In the genomic region with DNA sequence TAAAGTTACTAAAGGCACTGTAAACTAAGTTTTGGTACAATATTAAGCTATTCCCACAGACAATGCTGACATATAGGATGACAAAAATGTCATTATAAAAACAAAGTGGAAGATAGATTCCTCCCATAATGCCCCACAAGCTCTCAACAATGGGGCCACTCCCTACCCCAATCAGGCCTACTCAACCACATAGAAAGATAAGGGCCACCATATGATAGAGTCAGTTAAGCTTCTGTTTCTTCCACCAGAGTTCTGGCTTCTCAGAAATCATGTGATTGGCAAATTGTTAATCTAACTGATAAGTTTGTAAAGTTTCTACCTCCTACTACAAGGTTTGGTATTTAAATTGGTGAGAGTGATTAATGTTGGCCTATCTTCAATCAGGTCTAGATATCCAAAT, we compare ENCODE assay signal across 34 mouse cellular contexts.
"Had no signal": no experiment of that assay in that cellular context is flagged by ENCODE, and none has a peak within 500 bp of the region (broad histone marks: within the 10 kb centered on the region; RNA-seq: fewer than 3 reads in every experiment).

No protein-coding gene starts in this region.

- H3K27me3 ChIP-seq: heart, embryonic 12.5 days; heart, embryonic 13.5 days; heart, embryonic 15.5 days; hindbrain, embryonic 12.5 days; hindbrain, embryonic 13.5 days; hindbrain, embryonic 15.5 days; intestine, embryonic 15.5 days; kidney, embryonic 15.5 days had no signal

- H3K27ac ChIP-seq: heart, embryonic 10.5 days; heart, embryonic 13.5 days; heart, embryonic 15.5 days; hindbrain, embryonic 10.5 days; hindbrain, embryonic 12.5 days; hindbrain, embryonic 13.5 days; hindbrain, embryonic 14.5 days; hindbrain, embryonic 15.5 days; hindbrain, postnatal 0 days; intestine, embryonic 15.5 days; kidney, embryonic 15.5 days; kidney, postnatal 0 days; layer of hippocampus, adult 2 months had no signal

- H3K4me3 ChIP-seq: heart, embryonic 10.5 days; heart, embryonic 12.5 days; heart, embryonic 13.5 days; heart, embryonic 15.5 days; hindbrain, embryonic 10.5 days; hindbrain, embryonic 12.5 days; hindbrain, embryonic 13.5 days; hindbrain, embryonic 15.5 days; intestine, embryonic 15.5 days; kidney, embryonic 15.5 days; layer of hippocampus, adult 2 months had no signal

- H3K9me3 ChIP-seq: heart, embryonic 10.5 days; heart, embryonic 12.5 days; heart, embryonic 13.5 days; heart, embryonic 15.5 days; hindbrain, embryonic 10.5 days; hindbrain, embryonic 12.5 days; hindbrain, embryonic 13.5 days; hindbrain, embryonic 15.5 days; intestine, embryonic 15.5 days; kidney, embryonic 15.5 days had no signal

- H3K36me3 ChIP-seq: heart, embryonic 10.5 days; heart, embryonic 12.5 days; heart, embryonic 13.5 days; heart, embryonic 15.5 days; hindbrain, embryonic 10.5 days; hindbrain, embryonic 12.5 days; hindbrain, embryonic 13.5 days; hindbrain, embryonic 15.5 days; intestine, embryonic 15.5 days; kidney, embryonic 15.5 days had no signal

- DNase-seq: heart, postnatal 10 days; heart, postnatal 14 days; heart, postnatal 36 days; heart, postnatal 4 days; kidney, adult 11 months; kidney, adult 18-20 months; kidney, adult 2 months; kidney, adult 8-10 months; kidney, adult 9 months; kidney, postnatal 10 days; kidney, postnatal 14 days; kidney, postnatal 25 days; kidney, postnatal 36 days; kidney, postnatal 4 days; layer of hippocampus, adult 9-11 months; layer of hippocampus, postnatal 36 days had no signal

- H3K4me1 ChIP-seq: heart, embryonic 10.5 days; heart, embryonic 12.5 days; heart, embryonic 13.5 days; heart, embryonic 15.5 days; hindbrain, embryonic 10.5 days; hindbrain, embryonic 12.5 days; hindbrain, embryonic 13.5 days; hindbrain, embryonic 15.5 days; intestine, embryonic 15.5 days; kidney, embryonic 15.5 days had no signal

- ATAC-seq: hindbrain, embryonic 16.5 days; hindbrain, postnatal 0 days; inflammation-experienced regulatory T-cells, adult 6 months; intestine, embryonic 15.5 days; intestine, embryonic 16.5 days; intestine, postnatal 0 days had no signal

- H3K9ac ChIP-seq: heart, embryonic 12.5 days; heart, embryonic 13.5 days; heart, embryonic 15.5 days; hindbrain, embryonic 12.5 days; hindbrain, embryonic 13.5 days; hindbrain, embryonic 14.5 days; hindbrain, embryonic 15.5 days; intestine, embryonic 15.5 days; kidney, embryonic 15.5 days had no signal
